Mouse (Mus musculus) neural tube, embryonic 12.5 days (tissue): ENCODE data around the gene Fndc3b. TPM values are rescaled to one million over a fixed set of nuclear protein-coding genes. Genes with fewer than 3 reads are reported as not detected.

Source experiments
- ATAC-seq: fragments of 200-750 bp; cut with Nextera tagmentation; 2 replicates; pipeline ENCODE4 v1.8.0; 2017; ENCODE audit warnings: low read depth, mild to moderate bottlenecking, moderate TSS enrichment, moderate library complexity; ENCODE audit not compliant: low FRiP score
- H3K27ac ChIP-seq: fragments of 300-500 bp; sonication (generic); 2 replicates; pipeline ENCODE4 v1.5.1; 2016
- H3K27me3 ChIP-seq: fragments of 300-500 bp; sonication (generic); replicated peaks from 2 replicates; pipeline ENCODE4 v1.6.1; 2016; ENCODE audit warnings: mild to moderate bottlenecking
- H3K36me3 ChIP-seq: fragments of 300-500 bp; sonication (generic); 2 replicates; pipeline ENCODE4 v1.6.1; 2016; ENCODE audit warnings: mild to moderate bottlenecking
- H3K4me1 ChIP-seq: fragments of 300-500 bp; sonication (generic); 2 replicates; pipeline ENCODE4 v1.6.1; 2016
- H3K4me2 ChIP-seq: fragments of 300-500 bp; sonication (generic); replicated peaks from 2 replicates; pipeline ENCODE4 v1.6.1; 2016; ENCODE audit warnings: mild to moderate bottlenecking
- H3K4me3 ChIP-seq: fragments of 300-500 bp; sonication (generic); 2 replicates; pipeline ENCODE4 v1.5.1; 2016
- H3K9ac ChIP-seq: fragments of 300-500 bp; sonication (generic); 2 replicates; pipeline ENCODE4 v1.6.1; 2016; ENCODE audit warnings: mild to moderate bottlenecking
- H3K9me3 ChIP-seq: fragments of 300-500 bp; sonication (generic); 2 replicates; pipeline ENCODE4 v1.6.1; 2016; ENCODE audit warnings: mild to moderate bottlenecking
- WGBS: fragments of 180-500 bp; shearing (Covaris S2); methylation state at CpG from one replicate; pipeline ENCODE4 v1.1.7; 2016; 5-methylcytosine and 5-hydroxymethylcytosine counted together
- microRNA-seq: library from miRNA; unstranded; fragments of <30 nt; microRNA quantifications from one replicate; pipeline ENCODE4, GENCODE M21; 2017
- polyA plus RNA-seq: library from polyadenylated mRNA; unstranded; fragments of >200 nt; fragmentation: Nextera tagmentation; extraction: Ambion mirVana; gene quantifications from 2 replicates; pipeline ENCODE4 v1.2.1, GENCODE M21; 2016

Gene Fndc3b
- polyA plus RNA-seq, 1 experiment from 2014 or later: 16.0 TPM

- WGBS: 1% methylated on average over 77 of the region's 77 CpGs
- no peak overlapping the region for H3K9ac ChIP-seq
- H3K4me1 ChIP-seq: peaks cover 17% of the 10 kb centered on the region
- ATAC-seq: peak; percentile 51
- no peaks in the 10 kb centered on the region for H3K9me3 ChIP-seq
- peaks cover 44% of the 10 kb centered on the region for H3K27me3 ChIP-seq
- peak overlapping the region; percentile 37 for H3K4me3 ChIP-seq
- H3K27ac ChIP-seq: no peak overlapping the region
- no peaks in the 10 kb centered on the region for H3K36me3 ChIP-seq
- H3K4me2 ChIP-seq: peak overlapping the region; percentile 78
Measured at GRCm38 (mm10) chr3:27371725-27372650, 339.1 kb downstream of the Fndc3b start.

GRCm38 (mm10) chr3:27371276-27371621 is 339.9 kb downstream of the Fndc3b start, which contains the start of gene Ghsr:
Ghsr (plus strand) TSS chr3:27371351.
- Histone ChIP-seq H3K9ac (peak within 1 kb of the TSS; percentile 35; the same call in 1 of the 2 replicates), H3K4me2 (peak within 1 kb of the TSS; percentile 78), H3K9me3 (no peaks in the 10 kb centered on the region), H3K4me3 (peak within 1 kb of the TSS; percentile 37), H3K36me3 (no peaks in the 10 kb centered on the region), H3K4me1 (peaks cover 17% of the 10 kb centered on the region), H3K27me3 (peaks cover 44% of the 10 kb centered on the region), H3K27ac (no peak within 1 kb of the TSS)
- peak; percentile 49; the same call in 1 of the 2 replicates for ATAC-seq
- WGBS: under 1% methylated on average over 18 of the region's 19 CpGs

DNA sequence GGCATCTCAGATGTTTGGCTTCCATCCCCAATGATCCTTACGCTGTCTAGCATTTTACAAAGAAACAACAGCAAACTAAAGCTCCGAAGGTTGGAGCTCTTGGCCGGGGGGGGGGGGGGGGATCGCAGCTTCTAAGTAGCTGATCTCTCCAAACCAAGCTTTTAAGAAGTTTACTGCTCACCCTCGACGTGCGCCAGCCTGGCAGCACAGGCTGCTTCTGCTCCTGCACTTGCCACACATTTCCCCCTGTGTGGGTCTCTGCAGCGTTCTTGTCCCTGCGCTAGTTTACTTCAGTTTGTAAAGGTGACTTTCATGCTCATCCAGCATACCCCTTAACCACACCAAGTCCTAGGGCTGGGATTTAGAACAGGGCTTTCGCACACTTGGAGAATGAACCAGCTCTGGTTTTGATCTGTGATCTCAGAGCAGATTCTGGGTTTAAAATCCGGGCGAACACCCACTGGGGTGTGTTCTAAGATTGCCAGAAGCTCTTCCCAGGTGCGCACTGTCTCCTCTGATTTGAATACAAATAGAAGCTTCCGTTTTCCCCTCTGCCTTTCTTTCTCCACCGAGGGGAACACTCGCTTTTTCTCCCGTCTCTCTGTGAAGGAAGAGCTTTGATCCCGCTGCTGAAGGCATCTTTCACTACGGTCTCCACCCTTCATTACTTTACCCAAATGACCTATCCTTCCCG is 340.4 kb downstream of the Fndc3b start:
- no peak for ATAC-seq
- H3K36me3 ChIP-seq: no peaks in the 10 kb centered on the region
- H3K4me3 ChIP-seq: peak overlapping the region; percentile 37
- no peaks in the 10 kb centered on the region for H3K9me3 ChIP-seq
- WGBS: 3% methylated on average over 20 of the region's 20 CpGs
- H3K27me3 ChIP-seq: peaks cover 44% of the 10 kb centered on the region
- peaks cover 17% of the 10 kb centered on the region for H3K4me1 ChIP-seq
- peak overlapping the region; percentile 35; the same call in 1 of the 2 replicates for H3K9ac ChIP-seq
- no peak overlapping the region for H3K27ac ChIP-seq
- peak overlapping the region; percentile 78 for H3K4me2 ChIP-seq

- Histone ChIP-seq H3K4me1 (peaks cover 17% of the 10 kb centered on the region), H3K4me3 (no peak overlapping the region), H3K9me3 (no peaks in the 10 kb centered on the region), H3K36me3 (no peaks in the 10 kb centered on the region), H3K9ac (no peak overlapping the region), H3K27me3 (peaks cover 44% of the 10 kb centered on the region), H3K27ac (no peak overlapping the region), H3K4me2 (no peak overlapping the region)
- no peak for ATAC-seq
- 8% methylated on average over 10 of the region's 10 CpGs for WGBS
Measured at GRCm38 (mm10) chr3:27370125-27370524, 341.0 kb downstream of the Fndc3b start.

Small RNAs within 50 kb of the gene (microRNA-seq; reads per million reads assigned to microRNA genes)
- not detected for gene Mir3092

Other genes with a start within 250 kb of the Fndc3b start
- gene Tmem212, start 185.1 kb upstream of the Fndc3b start, polyA plus RNA-seq: not detected in 2 replicates
- gene Pld1, start 227.4 kb upstream of the Fndc3b start, polyA plus RNA-seq: 4.2 TPM in 2 replicates